Mouse (Mus musculus): ENCODE results near the gene Dpf2. TPM values are rescaled to one million over a fixed set of nuclear protein-coding genes. Genes with fewer than 3 reads are reported as not detected.

The Dpf2 gene
- total RNA-seq (2014; rRNA removed) (52.8 and 64.5 TPM in 2 replicates), polyA plus RNA-seq (2015; fragmentation: Nextera tagmentation; extraction: Ambion mirVana) (56.8 and 60.1 TPM in 2 replicates)

DNA sequence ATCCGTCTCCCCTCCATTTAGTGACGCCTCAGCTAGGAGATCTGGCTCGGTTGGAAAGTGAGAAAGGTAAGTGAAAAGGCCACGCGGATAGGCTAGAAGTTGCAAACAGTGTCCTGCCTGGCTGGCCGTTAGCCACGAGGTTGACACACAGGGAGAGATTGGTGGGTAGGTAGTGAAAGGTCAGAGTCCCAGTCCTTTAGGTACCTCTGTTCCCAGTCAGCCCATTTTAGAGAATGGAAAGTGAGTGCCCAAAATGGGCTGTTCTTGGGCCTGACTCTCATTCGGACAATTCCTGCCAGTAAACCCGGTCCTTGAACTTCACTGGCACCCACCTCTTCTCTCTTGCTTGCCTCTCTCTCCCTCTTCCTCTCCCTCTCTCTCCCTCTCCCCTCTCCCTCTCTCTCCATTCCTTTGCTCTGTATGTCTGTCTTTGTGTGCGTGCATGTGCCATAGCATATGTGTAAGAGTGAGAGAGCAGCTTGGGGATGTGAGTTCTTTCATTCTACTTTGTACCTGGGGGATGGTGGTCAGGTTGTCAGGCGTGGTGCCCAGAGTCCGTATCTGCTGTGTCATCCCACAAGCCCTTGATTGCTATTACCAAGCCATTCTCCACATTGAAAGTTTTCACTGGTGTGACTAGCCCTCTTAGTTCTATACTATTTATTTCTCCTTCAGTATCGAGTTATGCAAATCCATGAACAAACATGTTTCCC is at the start of gene Dpf2:
TSS of gene Dpf2 (minus strand) at position 4 of the 713 bp plus-strand sequence.
- Histone ChIP-seq H3K36me3 (ENCODE audit: insufficient read depth) (peaks cover 10% of the 10 kb centered on the region), H3K4me1 (ENCODE audit: insufficient read depth) (peaks cover 19% of the 10 kb centered on the region), H3K9me3 (ENCODE audit: low read length) (no peaks in the 10 kb centered on the region), H3K4me2 (ENCODE audit: low read depth) (peak within 1 kb of the TSS; percentile 90), H3K27ac (ENCODE audit: low read depth, low read length) (peak within 1 kb of the TSS; percentile 83), H3K4me3 (ENCODE audit: low read depth, low read length) (peak within 1 kb of the TSS; percentile 93), H3K27me3 (ENCODE audit: insufficient read depth, low read length) (no peaks in the 10 kb centered on the region), H3K9ac (peak within 1 kb of the TSS; percentile 77)
- TF ChIP-seq CTCF (IDR thresholded peaks at IDR 0.05; ENCODE audit: low read depth), result 0 out of 2 replicates have a peak, but pooled peaks have one; percentile 1
- DNase-seq, result no peak
- WGBS, result 21% methylated on average over 13 of the region's 13 CpGs
- no peak for ATAC-seq

DNA sequence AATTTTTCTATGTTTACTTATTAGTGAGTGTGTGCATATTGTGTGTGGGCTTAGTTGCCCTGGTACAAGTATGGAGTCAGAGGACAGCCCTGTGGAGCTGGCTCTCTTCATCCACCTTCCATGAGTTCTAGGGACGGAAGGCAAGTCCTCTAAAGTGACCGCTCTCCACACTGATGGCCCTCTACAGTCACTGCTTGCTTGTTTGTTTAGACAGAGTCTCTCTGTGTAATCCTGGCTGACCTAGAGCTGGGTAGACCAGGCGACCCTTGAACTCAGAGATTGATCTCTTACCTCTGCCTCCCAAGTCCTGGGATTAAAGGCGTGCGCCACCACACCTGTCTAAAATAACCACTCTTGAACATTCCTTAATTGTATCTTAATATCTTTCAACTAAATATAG is 44.6 kb upstream of the Dpf2 start:
- TF ChIP-seq CTCF (IDR thresholded peaks at IDR 0.05; ENCODE audit: low read depth), result no peak
- Histone ChIP-seq H3K9me3 (ENCODE audit: low read length) (no peaks in the 10 kb centered on the region), H3K4me1 (ENCODE audit: insufficient read depth) (no peaks in the 10 kb centered on the region), H3K27ac (ENCODE audit: low read depth, low read length) (no peak overlapping the region), H3K9ac (no peak overlapping the region), H3K27me3 (ENCODE audit: insufficient read depth, low read length) (no peaks in the 10 kb centered on the region), H3K4me3 (ENCODE audit: low read depth, low read length) (no peak overlapping the region), H3K36me3 (ENCODE audit: insufficient read depth) (peaks cover 18% of the 10 kb centered on the region), H3K4me2 (ENCODE audit: low read depth) (no peak overlapping the region)
- WGBS, result 90% methylated on average over 5 of the region's 5 CpGs
- no peak for ATAC-seq
- no peak for DNase-seq

DNA sequence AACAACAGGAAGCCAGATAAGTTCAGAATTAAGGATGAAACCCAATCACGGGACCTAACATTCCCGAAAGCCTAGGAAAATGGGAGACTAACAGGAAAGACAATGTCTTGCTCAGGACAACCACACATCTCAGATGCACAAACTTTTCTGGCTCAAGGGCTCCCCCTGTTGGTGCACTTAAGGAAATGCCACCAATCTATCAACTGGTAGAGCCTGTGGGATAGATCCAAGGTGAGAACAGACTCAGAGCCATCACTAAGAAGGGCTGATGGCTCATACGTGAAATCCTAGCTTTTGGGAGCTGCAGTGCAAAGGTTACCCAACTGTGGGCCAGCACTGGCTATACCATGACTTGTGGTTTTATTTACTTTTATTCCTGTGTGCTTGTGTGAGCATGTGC is 43.9 kb upstream of the Dpf2 start:
- Histone ChIP-seq H3K27ac (ENCODE audit: low read depth, low read length) (no peak overlapping the region), H3K9me3 (ENCODE audit: low read length) (no peaks in the 10 kb centered on the region), H3K4me3 (ENCODE audit: low read depth, low read length) (no peak overlapping the region), H3K27me3 (ENCODE audit: insufficient read depth, low read length) (no peaks in the 10 kb centered on the region), H3K4me2 (ENCODE audit: low read depth) (no peak overlapping the region), H3K4me1 (ENCODE audit: insufficient read depth) (no peaks in the 10 kb centered on the region), H3K36me3 (ENCODE audit: insufficient read depth) (peaks cover 18% of the 10 kb centered on the region), H3K9ac (no peak overlapping the region)
- ATAC-seq (peak; percentile 47; the same call in 1 of the 2 replicates), DNase-seq (peak; percentile 75)
- peak; percentile 82 for TF ChIP-seq CTCF (IDR thresholded peaks at IDR 0.05; ENCODE audit: low read depth)
- 14% methylated on average over 3 of the region's 3 CpGs for WGBS

DNA sequence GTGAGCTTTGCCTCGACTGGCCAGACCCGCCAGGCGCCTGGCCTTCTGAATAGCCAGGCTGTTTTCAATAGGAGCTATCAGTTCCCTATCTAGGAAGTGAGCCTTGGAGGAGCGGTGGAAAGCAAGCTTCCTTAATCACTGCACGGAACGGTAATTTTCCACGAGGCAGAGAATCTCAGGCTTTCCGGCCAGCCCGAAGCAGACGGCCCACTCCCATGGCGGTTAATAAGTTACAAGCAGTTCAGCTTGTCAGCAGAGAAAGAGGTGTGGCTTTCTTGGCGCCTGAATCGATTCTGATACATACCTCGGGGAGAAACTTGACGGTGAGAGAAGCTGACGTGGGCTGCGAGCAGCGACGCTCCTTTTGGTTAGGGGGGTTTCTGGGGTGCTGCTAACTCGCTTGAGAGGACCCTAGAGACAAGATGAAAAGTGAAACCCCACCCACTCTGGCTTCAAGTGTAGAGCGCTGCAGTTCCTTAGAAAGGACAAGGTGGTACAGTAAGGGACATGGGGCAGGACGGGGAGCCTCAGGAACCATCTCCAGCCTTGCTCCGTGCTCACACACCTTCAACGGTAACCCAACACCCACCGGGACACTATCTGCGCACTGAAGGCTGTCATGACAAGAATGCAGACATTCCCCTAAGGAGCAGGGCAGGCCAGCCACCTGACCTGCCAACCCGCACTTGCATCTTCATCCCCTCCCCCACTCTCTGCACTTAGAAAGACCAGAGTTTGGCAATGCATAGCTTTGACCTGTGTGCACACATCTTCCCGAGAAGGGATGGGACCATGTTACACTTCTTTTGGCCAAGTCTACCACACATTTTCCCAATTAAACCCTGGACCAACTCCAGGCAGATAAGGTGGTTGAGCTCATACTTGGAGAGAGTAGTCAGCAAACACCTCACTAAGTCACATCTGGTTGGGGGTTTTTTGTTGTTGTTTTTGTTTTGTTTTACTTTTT is 43.2 kb upstream of the Dpf2 start:
- Histone ChIP-seq H3K9ac (no peak overlapping the region), H3K27ac (ENCODE audit: low read depth, low read length) (no peak overlapping the region), H3K4me3 (ENCODE audit: low read depth, low read length) (no peak overlapping the region), H3K4me1 (ENCODE audit: insufficient read depth) (no peaks in the 10 kb centered on the region), H3K9me3 (ENCODE audit: low read length) (no peaks in the 10 kb centered on the region), H3K27me3 (ENCODE audit: insufficient read depth, low read length) (no peaks in the 10 kb centered on the region), H3K4me2 (ENCODE audit: low read depth) (no peak overlapping the region), H3K36me3 (ENCODE audit: insufficient read depth) (peaks cover 18% of the 10 kb centered on the region)
- no peak for DNase-seq
- no peak for ATAC-seq
- 88% methylated on average over 28 of the region's 28 CpGs for WGBS
- TF ChIP-seq CTCF (IDR thresholded peaks at IDR 0.05; ENCODE audit: low read depth), result no peak

DNA sequence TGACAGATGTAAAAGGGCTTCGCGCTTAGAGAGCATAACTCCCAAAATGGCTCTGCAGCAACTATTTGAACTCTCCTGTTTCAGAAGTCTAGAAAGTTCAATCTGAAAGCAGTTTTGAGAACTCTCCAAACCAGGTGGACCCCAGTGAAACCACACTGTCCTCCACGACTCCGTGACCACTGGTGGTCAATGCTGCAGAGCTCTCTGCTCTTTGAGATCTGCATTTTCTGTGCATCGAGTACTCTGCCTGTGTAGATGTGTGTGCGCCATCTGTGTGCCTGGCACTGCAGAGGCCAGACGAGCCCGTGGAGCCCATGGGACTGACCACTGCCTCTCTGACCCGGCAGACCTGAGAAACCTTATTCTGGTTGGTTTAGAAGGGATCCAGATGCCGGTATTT is 42.1 kb upstream of the Dpf2 start:
- Histone ChIP-seq H3K36me3 (ENCODE audit: insufficient read depth) (peaks cover 25% of the 10 kb centered on the region), H3K27ac (ENCODE audit: low read depth, low read length) (no peak overlapping the region), H3K27me3 (ENCODE audit: insufficient read depth, low read length) (no peaks in the 10 kb centered on the region), H3K4me1 (ENCODE audit: insufficient read depth) (no peaks in the 10 kb centered on the region), H3K9ac (no peak overlapping the region), H3K4me3 (ENCODE audit: low read depth, low read length) (no peak overlapping the region), H3K9me3 (ENCODE audit: low read length) (no peaks in the 10 kb centered on the region), H3K4me2 (ENCODE audit: low read depth) (no peak overlapping the region)
- 90% methylated on average over 10 of the region's 10 CpGs for whole genome bisulfite sequencing
- no peak for TF ChIP-seq CTCF (IDR thresholded peaks at IDR 0.05; ENCODE audit: low read depth)
- ATAC-seq (no peak), DNase-seq (no peak)

DNA sequence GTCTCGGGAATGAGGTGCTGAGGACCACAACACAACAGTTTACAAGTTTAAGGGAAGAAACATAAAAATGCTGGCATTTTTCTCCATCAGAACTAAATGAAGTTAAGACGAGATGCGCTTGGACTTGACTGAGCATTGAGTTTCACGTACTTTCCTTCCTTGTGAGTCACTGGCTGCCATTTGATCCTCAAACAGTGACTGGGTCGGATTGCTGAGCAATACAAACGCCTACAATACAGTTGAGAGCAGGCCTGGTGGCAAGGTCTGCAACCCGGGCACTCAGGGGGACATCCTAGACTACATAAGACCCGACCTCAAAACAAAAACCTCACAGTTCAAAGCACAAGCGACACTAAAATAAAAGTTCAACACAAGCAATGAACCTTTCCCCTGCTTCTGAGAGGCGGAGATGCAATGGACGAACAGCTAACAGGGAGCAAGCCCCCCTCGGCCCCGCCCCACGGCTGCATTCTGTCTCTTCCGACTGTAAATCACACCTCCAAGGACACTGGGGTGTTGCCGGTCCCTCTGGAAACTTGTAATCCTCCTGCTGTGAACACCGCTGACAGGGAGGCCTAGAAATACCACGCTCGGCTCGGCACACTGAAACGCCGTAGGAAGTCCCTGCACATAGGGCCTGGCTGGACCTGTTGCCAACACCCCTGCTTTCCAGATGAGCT is 41.4 kb upstream of the Dpf2 start:
- H3K4me3 ChIP-seq (ENCODE audit: low read depth, low read length), result no peak overlapping the region
- WGBS, result 90% methylated on average over 22 of the region's 22 CpGs
- peaks cover 25% of the 10 kb centered on the region for H3K36me3 ChIP-seq (ENCODE audit: insufficient read depth)
- no peak overlapping the region for H3K27ac ChIP-seq (ENCODE audit: low read depth, low read length)
- no peaks in the 10 kb centered on the region for H3K9me3 ChIP-seq (ENCODE audit: low read length)
- ATAC-seq (no peak), DNase-seq (no peak)
- no peak overlapping the region for H3K4me2 ChIP-seq (ENCODE audit: low read depth)
- no peak overlapping the region for H3K9ac ChIP-seq
- H3K4me1 ChIP-seq (ENCODE audit: insufficient read depth), result no peaks in the 10 kb centered on the region
- no peak for TF ChIP-seq CTCF (IDR thresholded peaks at IDR 0.05; ENCODE audit: low read depth)
- H3K27me3 ChIP-seq (ENCODE audit: insufficient read depth, low read length), result no peaks in the 10 kb centered on the region
